Comparison of ENCODE assay signal across 28 mouse cellular contexts in genomic region chr15:10643819-10644218, GRCm38 (mm10).
DNase-seq lines count a peak whose midpoint lies in the region; ATAC-seq and TF ChIP-seq lines count a peak whose summit lies in the region.
"Had no signal": no experiment of that assay in that cellular context is flagged by ENCODE, and none has a peak within 500 bp of the region (broad histone marks: within the 10 kb centered on the region; RNA-seq: fewer than 3 reads in every experiment).

No protein-coding gene starts in this region.

- peaks cover 4% of the 10 kb centered on the region for H3K4me1 ChIP-seq in liver, adult 2 months (ENCODE audit: control insufficient read depth, insufficient read depth, low read length)
- H3K4me1 ChIP-seq in liver, postnatal 0 days (ENCODE audit: insufficient read depth): 0 out of 2 replicates have a peak, but pooled peaks cover 4% of the 10 kb centered on the region
- H3K4me1 ChIP-seq in liver, embryonic 11.5 days (replicated peaks; ENCODE audit: control insufficient read depth, insufficient read depth, low read length): peaks cover 3% of the 10 kb centered on the region; the same call in 1 of the 2 replicates
- peaks cover 66% of the 10 kb centered on the region for H3K4me1 ChIP-seq in embryonic facial prominence, embryonic 10.5 days

- intact Hi-C loops in heart, postnatal 36 days (cut with DNase I): no loop called here

- 22% methylated on average over 3 of the region's 3 CpGs for WGBS in liver, adult 2 months
- WGBS in liver, postnatal 0 days (ENCODE audit: insufficient replicate concordance): 61% methylated on average over 3 of the region's 3 CpGs
- WGBS in liver, embryonic 11.5 days: 88% methylated on average over 3 of the region's 3 CpGs
- WGBS in embryonic facial prominence, embryonic 10.5 days: 88% methylated on average over 3 of the region's 3 CpGs

- no peak for TF ChIP-seq CTCF in liver, adult 2 months (IDR thresholded peaks at IDR 0.05; ENCODE audit: low read depth, low read length)
- no peak for TF ChIP-seq CTCF in liver, postnatal 0 days (IDR thresholded peaks at IDR 0.05; ENCODE audit: low read depth)

- no peak; the same call in 1 of the 2 replicates for ATAC-seq in liver, postnatal 0 days
- no peak for ATAC-seq in liver, embryonic 11.5 days (replicated peaks; ENCODE audit: low FRiP score)
- ATAC-seq: activated CD4-positive, CD25-positive, alpha-beta regulatory T cell, adult 4 months; CD4-positive, CD25-positive, alpha-beta regulatory T cell, adult 4 months; forebrain, embryonic 14.5 days; forebrain, embryonic 16.5 days; Patski had no signal

- no peaks in the 10 kb centered on the region for H3K27me3 ChIP-seq in liver, adult 2 months (ENCODE audit: control insufficient read depth, insufficient read depth, low read length)
- H3K27me3 ChIP-seq in liver, postnatal 0 days (ENCODE audit: insufficient read depth, low read length): no peaks in the 10 kb centered on the region
- no peaks in the 10 kb centered on the region for H3K27me3 ChIP-seq in liver, embryonic 11.5 days (replicated peaks; ENCODE audit: control insufficient read depth, insufficient read depth, low read length)
- H3K27me3 ChIP-seq in embryonic facial prominence, embryonic 10.5 days (replicated peaks; ENCODE audit: low read depth, poor library complexity, severe bottlenecking): no peaks in the 10 kb centered on the region
- H3K27me3 ChIP-seq: CH12.LX; embryonic facial prominence, embryonic 13.5 days; embryonic facial prominence, embryonic 15.5 days; Patski had no signal

- H3K9ac ChIP-seq in liver, adult 2 months (ENCODE audit: low read depth, low read length): no peak overlapping the region
- no peak overlapping the region for H3K9ac ChIP-seq in liver, postnatal 0 days (replicated peaks)
- H3K9ac ChIP-seq in liver, embryonic 11.5 days (ENCODE audit: low read depth, low read length): no peak overlapping the region
- H3K9ac ChIP-seq: embryonic facial prominence, embryonic 13.5 days; embryonic facial prominence, embryonic 15.5 days; forebrain, embryonic 12.5 days had no signal

- no peak overlapping the region for H3K27ac ChIP-seq in liver, adult 2 months (replicated peaks; ENCODE audit: insufficient read depth, low read depth, low read length)
- peak overlapping the region; percentile 44; the same call in 1 of the 2 replicates for H3K27ac ChIP-seq in liver, postnatal 0 days (ENCODE audit: low read depth)
- no peak overlapping the region for H3K27ac ChIP-seq in liver, embryonic 11.5 days (ENCODE audit: low read depth, low read length)
- H3K27ac ChIP-seq in embryonic facial prominence, embryonic 10.5 days (replicated peaks): no peak overlapping the region
- H3K27ac ChIP-seq: embryonic facial prominence, embryonic 13.5 days; embryonic facial prominence, embryonic 15.5 days; forebrain, embryonic 10.5 days; forebrain, embryonic 12.5 days had no signal

- peak; percentile 48 for DNase-seq in heart, adult 11 months
- no peak for DNase-seq in heart, postnatal 36 days
- DNase-seq in liver, adult 2 months (ENCODE audit: extremely low read depth, low read depth, low spot score): peak; percentile 68
- DNase-seq in liver: no peak
- DNase-seq in liver, postnatal 0 days: no peak
- DNase-seq in liver, embryonic 11.5 days (ENCODE audit: low spot score): no peak
- no peak for DNase-seq in embryonic facial prominence, embryonic 10.5 days (ENCODE audit: low spot score)
- DNase-seq: adrenal gland, adult 8-10 months; adrenal gland, postnatal 14 days; adrenal gland, postnatal 36 days; B cell, adult 2 months; cerebellum, adult 11-12 months; cerebellum, adult 2 months; cerebellum, adult 9-10 months; cerebellum, postnatal 10 days; cerebellum, postnatal 25 days had no signal

- no peak for TF ChIP-seq POLR2A in liver, adult 2 months (IDR thresholded peaks at IDR 0.05; ENCODE audit: extremely low read depth, insufficient read depth, low read length)

- no peak for TF ChIP-seq EP300 in liver, postnatal 0 days (IDR thresholded peaks at IDR 0.05; ENCODE audit: low read depth)

- no peaks in the 10 kb centered on the region for H3K9me3 ChIP-seq in liver, postnatal 0 days (ENCODE audit: low read length)
- H3K9me3 ChIP-seq in liver, embryonic 11.5 days (ENCODE audit: control insufficient read depth, low read length): no peaks in the 10 kb centered on the region
- no peaks in the 10 kb centered on the region for H3K9me3 ChIP-seq in embryonic facial prominence, embryonic 10.5 days
- H3K9me3 ChIP-seq: embryonic facial prominence, embryonic 13.5 days; embryonic facial prominence, embryonic 15.5 days; forebrain, embryonic 10.5 days; forebrain, embryonic 12.5 days; G1E had no signal

- H3K4me3 ChIP-seq in liver, adult 2 months (ENCODE audit: insufficient read depth, low read depth, low read length): no peak overlapping the region
- no peak overlapping the region for H3K4me3 ChIP-seq in liver, postnatal 0 days (ENCODE audit: low read depth, low read length)
- H3K4me3 ChIP-seq in liver, embryonic 11.5 days (ENCODE audit: low read depth, low read length): no peak overlapping the region
- no peak overlapping the region for H3K4me3 ChIP-seq in embryonic facial prominence, embryonic 10.5 days
- H3K4me3 ChIP-seq: embryonic facial prominence, embryonic 13.5 days; embryonic facial prominence, embryonic 15.5 days; erythroblast, embryonic 14.5 days; forebrain, embryonic 10.5 days; forebrain, embryonic 12.5 days had no signal

- peaks cover 12% of the 10 kb centered on the region; the same call in 1 of the 2 replicates for H3K79me2 ChIP-seq in liver, adult 2 months (ENCODE audit: control insufficient read depth, insufficient read depth, low read length)

- H3K4me2 ChIP-seq in liver, postnatal 0 days (ENCODE audit: low read depth, low read length): no peak overlapping the region
- H3K4me2 ChIP-seq in liver, embryonic 11.5 days: no peak overlapping the region
- H3K4me2 ChIP-seq: embryonic facial prominence, embryonic 13.5 days; embryonic facial prominence, embryonic 15.5 days; forebrain, embryonic 12.5 days had no signal

- no peaks in the 10 kb centered on the region for H3K36me3 ChIP-seq in liver, adult 2 months (ENCODE audit: control insufficient read depth, insufficient read depth, low read length)
- H3K36me3 ChIP-seq in liver, postnatal 0 days (replicated peaks; ENCODE audit: insufficient read depth, low read length): no peaks in the 10 kb centered on the region
- no peaks in the 10 kb centered on the region for H3K36me3 ChIP-seq in liver, embryonic 11.5 days (ENCODE audit: control insufficient read depth, insufficient read depth, low read length)
- H3K36me3 ChIP-seq in embryonic facial prominence, embryonic 10.5 days (replicated peaks): peaks cover 15% of the 10 kb centered on the region; the same call in 1 of the 2 replicates
- H3K36me3 ChIP-seq: embryonic facial prominence, embryonic 15.5 days; forebrain, embryonic 12.5 days; G1E had no signal

Comparison
In these comparisons a context has a peak if more than half of its experiments do, and no peak if none do; other contexts are left out.
1. DNase-seq: peak in heart, adult 11 months (single experiment) and liver, adult 2 months (single experiment); none in heart, postnatal 36 days (0 of 2), liver (single experiment), liver, postnatal 0 days (single experiment), liver, embryonic 11.5 days (single experiment) and embryonic facial prominence, embryonic 10.5 days (single experiment).